Mouse (Mus musculus) bone marrow macrophage, adult 2 months (primary cell): ENCODE data around the gene Bpi. TPM values are rescaled to one million over a fixed set of nuclear protein-coding genes. Genes with fewer than 3 reads are reported as not detected.
A peak's percentile ranks its signal among the peaks of the same experiment; 100 is the strongest.

ENCODE experiments used
- H3K27ac ChIP-seq: 2 replicates; pipeline ENCODE4 v1.5.1; 2012; ENCODE audit warnings: low read depth, low read length; ENCODE audit not compliant: insufficient read depth
- H3K4me1 ChIP-seq: 2 replicates; pipeline ENCODE4 v1.6.1; 2012; ENCODE audit warnings: low read length; ENCODE audit not compliant: control insufficient read depth, insufficient read depth
- H3K4me3 ChIP-seq: 2 replicates; pipeline ENCODE4 v1.5.1; 2012; ENCODE audit warnings: mild to moderate bottlenecking, low read length, moderate library complexity; ENCODE audit not compliant: insufficient read depth
- CTCF ChIP-seq: IDR thresholded peaks from 2 replicates; pipeline ENCODE4 v1.5.1; 2012; ENCODE audit warnings: low read depth, mild to moderate bottlenecking, low read length, moderate library complexity
- POLR2A ChIP-seq: IDR thresholded peaks from 2 replicates; pipeline ENCODE4 v1.6.1; 2012; ENCODE audit warnings: mild to moderate bottlenecking, low read depth, low read length, borderline replicate concordance
- polyA plus RNA-seq: library from polyadenylated mRNA; stranded (reverse); fragments of >200 nt; gene quantifications from 2 replicates; pipeline ENCODE4 v1.2.4, GENCODE M21; 2012; ENCODE audit not compliant: missing spikeins, insufficient read depth, insufficient read length

The Bpi gene
- polyA plus RNA-seq, 1 experiment = not detected

DNA sequence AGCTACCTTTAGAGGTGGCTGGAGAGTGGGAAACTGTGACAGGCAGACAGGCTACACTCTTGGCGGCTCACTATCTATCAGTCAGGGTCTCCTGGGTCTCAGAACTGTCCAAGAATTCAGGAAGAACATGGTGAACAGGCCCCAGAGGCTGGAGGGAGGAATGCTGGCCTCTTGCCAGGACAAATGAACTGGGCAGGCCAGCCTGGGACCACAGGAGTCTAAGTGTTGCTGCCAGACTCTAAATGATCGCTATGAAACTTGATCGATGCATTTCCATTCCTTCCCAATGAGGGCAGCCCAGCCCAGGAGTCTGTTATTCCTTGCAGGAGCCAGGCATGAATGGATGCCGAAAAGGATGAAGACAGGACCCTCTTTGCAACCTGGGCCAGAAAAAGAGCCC, 35.2 kb upstream of the Bpi start:
- TF ChIP-seq POLR2A (no peak), CTCF (no peak)
- Histone ChIP-seq H3K27ac (no peak overlapping the region), H3K4me1 (no peaks in the 10 kb centered on the region), H3K4me3 (no peak overlapping the region)

DNA sequence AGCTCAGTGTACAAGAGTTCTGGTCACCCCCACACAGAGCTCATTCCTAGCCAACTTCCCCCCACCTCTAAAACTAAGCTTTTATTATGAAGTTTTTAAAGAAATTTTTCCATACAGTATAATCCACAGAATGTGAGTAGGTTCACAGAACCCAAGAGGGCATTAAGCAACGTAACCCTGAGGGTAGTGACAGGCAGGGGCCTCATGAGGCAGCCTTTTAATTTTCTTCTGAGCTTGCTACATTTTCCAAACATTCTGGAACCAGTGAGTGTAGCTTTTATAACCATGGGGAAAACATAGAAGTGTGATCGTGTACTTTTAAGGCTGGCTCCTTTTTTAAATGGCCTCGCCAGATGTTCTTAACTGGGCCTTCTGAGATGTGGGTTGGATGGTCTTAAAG, 34.4 kb upstream of the Bpi start:
- H3K4me3 ChIP-seq = no peak overlapping the region
- TF ChIP-seq CTCF (no peak), POLR2A (no peak)
- no peaks in the 10 kb centered on the region for H3K4me1 ChIP-seq
- H3K27ac ChIP-seq = no peak overlapping the region

DNA sequence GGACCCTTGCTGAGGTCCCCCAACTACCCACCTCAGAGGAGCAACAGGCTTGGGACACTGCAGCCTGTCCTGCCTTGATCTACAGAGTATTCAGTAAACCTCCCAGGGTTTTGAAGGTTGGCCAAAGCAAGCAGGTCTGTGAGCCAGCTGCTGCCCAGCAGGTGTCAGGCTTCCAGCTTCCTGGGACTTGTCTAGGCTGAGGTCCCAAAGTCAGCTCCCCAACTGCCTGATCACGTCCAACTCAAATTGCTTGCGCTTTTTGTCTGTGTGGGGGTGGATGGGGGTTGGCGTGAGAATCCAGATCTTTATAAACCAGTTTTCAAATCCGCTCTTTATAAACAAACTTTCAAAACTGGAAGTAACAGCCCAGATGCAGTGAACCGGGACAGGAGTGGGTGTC, 32.6 kb upstream of the Bpi start:
- H3K4me1 ChIP-seq = no peaks in the 10 kb centered on the region
- no peak overlapping the region for H3K27ac ChIP-seq
- TF ChIP-seq CTCF (no peak), POLR2A (no peak)
- H3K4me3 ChIP-seq = no peak overlapping the region

DNA sequence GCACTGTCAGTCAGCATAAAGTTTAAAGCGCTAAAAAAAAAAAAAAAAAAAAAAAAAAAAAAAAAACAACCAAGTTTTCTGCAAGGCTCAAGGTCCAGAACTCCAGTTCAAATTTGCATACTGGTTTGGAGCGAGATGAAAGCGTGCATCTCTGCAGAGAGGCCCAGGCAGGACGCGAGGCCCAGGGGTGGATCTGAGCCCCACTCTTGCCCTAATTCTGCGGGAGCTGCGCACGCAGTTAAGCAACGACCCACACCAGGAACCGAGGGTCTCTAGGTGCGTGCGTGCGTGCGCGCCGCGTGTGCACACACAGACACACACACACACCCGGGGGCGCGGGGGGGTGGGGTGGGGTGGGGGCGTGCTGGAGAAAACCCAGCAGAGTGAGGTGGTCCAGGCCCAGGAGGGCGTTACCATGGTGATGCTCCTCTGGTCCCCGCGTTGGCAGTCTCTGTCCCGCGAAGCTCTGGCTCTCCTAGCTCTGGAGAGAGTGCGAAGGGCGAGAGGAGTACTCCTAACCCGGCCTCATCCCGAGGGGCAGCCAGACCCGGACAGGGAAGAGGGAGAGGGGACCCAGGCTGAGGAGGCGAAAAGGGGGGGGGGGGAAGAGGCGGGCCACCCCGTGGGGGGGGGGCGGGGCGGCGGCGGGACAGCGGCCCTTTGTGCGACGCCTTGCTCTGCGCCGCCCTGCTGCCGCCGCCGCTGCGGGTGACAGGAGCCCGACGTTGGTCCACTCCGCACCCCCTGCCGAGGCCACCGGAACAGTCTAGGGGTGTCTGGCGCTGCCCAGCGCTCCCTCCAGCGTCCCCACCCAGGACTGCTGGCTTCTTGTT, 29.0 kb upstream of the Bpi start, which contains the start of gene D630003M21Rik:
Gene D630003M21Rik (minus strand): TSS at position 553 of the 833 bp plus-strand sequence.
- H3K4me3 ChIP-seq = 0 out of 2 replicates have a peak within 1 kb of the TSS, but pooled peaks have one; percentile 16
- H3K27ac ChIP-seq = no peak within 1 kb of the TSS
- peaks cover 5% of the 10 kb centered on the region for H3K4me1 ChIP-seq
- TF ChIP-seq CTCF (no peak), POLR2A (no peak)

DNA sequence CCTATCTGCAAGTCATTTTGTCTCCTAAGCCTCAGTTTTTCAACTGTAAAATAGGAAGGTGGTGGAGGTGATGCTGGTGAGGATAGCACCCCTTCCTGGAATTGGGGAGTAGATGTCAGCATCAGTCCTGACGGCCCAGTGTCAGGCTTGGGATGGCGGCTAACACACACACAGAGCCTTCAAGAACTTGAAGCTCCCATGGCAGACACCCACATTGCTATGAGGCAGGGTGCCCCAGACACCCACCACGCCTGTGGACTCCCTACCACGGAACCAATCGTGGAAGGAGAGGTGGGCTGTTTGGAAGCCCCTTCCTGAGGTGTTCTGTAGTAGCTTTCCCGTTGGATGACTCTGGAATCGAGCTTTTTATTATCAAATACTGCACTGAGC, 28.4 kb upstream of the Bpi start:
- H3K4me3 ChIP-seq = 0 out of 2 replicates have a peak overlapping the region, but pooled peaks have one; percentile 16
- H3K27ac ChIP-seq = no peak overlapping the region
- peaks cover 5% of the 10 kb centered on the region for H3K4me1 ChIP-seq
- TF ChIP-seq CTCF (no peak), POLR2A (no peak)

DNA sequence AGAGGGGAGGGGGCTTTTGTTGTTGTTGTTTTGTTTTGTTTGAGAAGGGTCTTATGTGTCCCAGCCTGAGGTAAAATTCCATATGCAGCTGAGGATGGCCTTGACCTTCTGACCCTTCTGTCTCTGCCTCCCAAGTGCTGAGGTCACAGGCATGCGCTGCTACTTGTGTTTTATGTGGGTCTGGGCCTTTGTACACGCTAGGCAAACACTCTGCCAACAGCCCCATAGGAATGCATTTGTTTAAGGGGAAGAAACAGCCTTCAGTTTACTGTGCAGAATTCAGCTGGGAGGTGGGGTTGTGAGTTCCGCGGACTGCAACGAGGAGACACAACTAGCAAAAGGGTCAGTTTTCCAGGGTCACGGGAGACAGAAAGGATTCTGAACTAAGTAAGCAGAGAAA, 27.3 kb upstream of the Bpi start:
- Histone ChIP-seq H3K4me3 (no peak overlapping the region), H3K4me1 (peaks cover 5% of the 10 kb centered on the region), H3K27ac (no peak overlapping the region)
- TF ChIP-seq CTCF (no peak), POLR2A (no peak)

DNA sequence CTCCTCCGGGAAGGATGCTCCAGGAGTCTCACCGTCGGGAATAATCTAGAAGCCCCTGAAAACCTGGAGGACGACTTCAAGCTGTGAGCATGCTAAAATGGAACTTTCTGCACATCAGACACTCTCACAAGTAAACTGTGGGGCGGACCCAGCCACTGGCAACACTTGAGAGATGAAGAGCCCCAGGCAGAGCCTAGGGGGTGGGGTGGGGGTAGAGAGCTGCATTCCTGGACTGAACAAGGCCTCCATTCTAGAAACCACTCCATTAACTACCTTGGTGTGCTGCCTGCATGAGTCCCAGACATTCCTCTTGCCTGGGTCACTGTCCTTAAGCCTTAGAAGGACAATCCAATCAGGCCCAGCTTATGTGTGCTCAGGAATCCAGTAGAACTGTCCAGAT, 26.8 kb upstream of the Bpi start:
- no peak overlapping the region for H3K27ac ChIP-seq
- no peak overlapping the region for H3K4me3 ChIP-seq
- no peak for TF ChIP-seq CTCF
- TF ChIP-seq POLR2A = no peak
- H3K4me1 ChIP-seq = peaks cover 5% of the 10 kb centered on the region

DNA sequence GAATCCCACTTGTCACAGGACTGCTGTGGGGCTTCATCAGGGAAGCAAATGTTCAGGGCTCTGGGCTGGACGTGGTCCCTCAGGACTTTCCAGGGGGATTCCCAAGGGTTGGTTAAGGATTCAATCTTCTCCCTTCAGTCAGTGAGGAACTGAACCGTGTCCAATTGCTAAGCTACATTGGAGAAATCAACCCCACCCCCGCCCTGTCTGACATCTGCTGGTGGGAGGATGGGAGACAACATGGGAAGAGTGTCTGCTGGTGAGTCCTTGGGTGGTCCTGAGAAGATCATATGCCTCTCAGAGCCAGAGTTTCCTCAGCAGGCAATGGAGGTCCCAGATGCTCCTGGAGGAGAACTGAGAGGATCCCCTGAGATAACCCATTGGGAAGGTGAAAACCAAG, 25.5 kb upstream of the Bpi start:
- H3K27ac ChIP-seq = no peak overlapping the region
- no peak overlapping the region for H3K4me3 ChIP-seq
- TF ChIP-seq POLR2A = no peak
- no peak for TF ChIP-seq CTCF
- peaks cover 5% of the 10 kb centered on the region for H3K4me1 ChIP-seq

DNA sequence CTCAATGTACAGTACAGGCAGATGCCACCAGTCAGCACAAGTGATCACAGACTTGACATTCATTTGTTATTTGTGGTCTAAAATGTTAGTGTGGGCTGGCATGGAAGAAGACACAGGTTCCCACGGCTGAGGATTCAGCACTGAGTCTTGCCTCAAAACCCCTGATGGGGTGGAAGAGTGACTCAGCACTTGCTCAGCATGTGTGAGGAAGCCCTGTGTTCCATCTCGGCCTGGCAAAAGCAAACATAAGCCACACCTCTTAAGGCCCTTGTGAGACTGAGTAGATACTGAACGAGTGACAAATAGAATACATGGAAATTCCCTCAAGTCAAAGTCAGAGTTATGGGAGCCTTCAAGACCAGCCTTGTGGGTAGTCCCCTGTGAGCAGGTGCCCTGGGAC, 24.8 kb upstream of the Bpi start:
- no peak for TF ChIP-seq POLR2A
- TF ChIP-seq CTCF = no peak
- Histone ChIP-seq H3K4me3 (no peak overlapping the region), H3K4me1 (peaks cover 5% of the 10 kb centered on the region), H3K27ac (no peak overlapping the region)

DNA sequence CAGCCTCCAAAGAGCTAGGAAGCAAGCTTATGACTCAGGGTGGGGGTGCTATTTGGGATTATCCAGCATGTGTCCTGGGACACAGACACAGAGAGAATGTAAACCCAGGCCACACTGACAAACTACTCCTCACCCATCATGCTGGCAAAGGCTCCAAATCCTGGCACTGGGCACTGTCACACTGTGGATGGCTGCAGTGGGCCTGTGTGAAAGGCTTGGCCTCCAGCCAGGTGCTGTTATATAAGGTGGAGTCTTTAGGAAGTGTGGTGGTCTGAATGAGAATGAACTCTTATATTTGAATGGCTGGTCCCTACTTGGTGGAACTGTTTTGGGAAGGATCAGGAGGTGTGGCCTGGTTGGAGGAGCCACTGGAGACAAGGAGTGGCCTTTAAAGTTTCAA, 21.2 kb upstream of the Bpi start:
- TF ChIP-seq POLR2A = no peak
- TF ChIP-seq CTCF = no peak
- no peak overlapping the region for H3K4me3 ChIP-seq
- H3K27ac ChIP-seq = no peak overlapping the region
- peaks cover 19% of the 10 kb centered on the region for H3K4me1 ChIP-seq
